ENCODE assay signal across 13 mouse cellular contexts in genomic region chr14:51987177-51987576, GRCm38 (mm10). TPM values are rescaled to one million over a fixed set of nuclear protein-coding genes. Genes with fewer than 3 reads are reported as not detected.
DNase-seq lines count a peak whose midpoint lies in the region; ATAC-seq lines count a peak whose summit lies in the region.
"Had no signal": no experiment of that assay in that cellular context is flagged by ENCODE, and none has a peak within 500 bp of the region (broad histone marks: within the 10 kb centered on the region; RNA-seq: fewer than 3 reads in every experiment).

No protein-coding gene starts in this region.

- no peak overlapping the region for H3K9ac ChIP-seq in heart, embryonic 14.5 days (ENCODE audit: low read length)
- no peak overlapping the region for H3K9ac ChIP-seq in limb, embryonic 15.5 days
- H3K9ac ChIP-seq: midbrain, embryonic 15.5 days had no signal

- H3K9me3 ChIP-seq in heart, embryonic 14.5 days (ENCODE audit: control insufficient read depth, low read length) = no peaks in the 10 kb centered on the region
- H3K9me3 ChIP-seq in heart, embryonic 10.5 days = no peaks in the 10 kb centered on the region
- H3K9me3 ChIP-seq in limb, embryonic 15.5 days = no peaks in the 10 kb centered on the region
- H3K9me3 ChIP-seq: midbrain, embryonic 15.5 days had no signal

- H3K4me2 ChIP-seq in heart, embryonic 14.5 days (ENCODE audit: low read length) = peak overlapping the region; percentile 88; the same call in 1 of the 2 replicates
- H3K4me2 ChIP-seq in limb, embryonic 15.5 days = peak overlapping the region; percentile 65; the same call in 1 of the 2 replicates

- peaks cover 2 to 19% of the 10 kb centered on the region in 2 experiments; a peak in 3 of 4 replicates for H3K4me1 ChIP-seq in heart, embryonic 14.5 days (ENCODE audit: control insufficient read depth in 2 of 2, insufficient read depth in 2 of 2, low read length in 2 of 2)
- H3K4me1 ChIP-seq in heart, embryonic 10.5 days = peaks cover 23% of the 10 kb centered on the region
- peaks cover 45% of the 10 kb centered on the region for H3K4me1 ChIP-seq in limb, embryonic 15.5 days

- peaks cover 53% of the 10 kb centered on the region for H3K36me3 ChIP-seq in heart, embryonic 14.5 days (ENCODE audit: control insufficient read depth, insufficient read depth, low read length)
- peaks cover 50% of the 10 kb centered on the region for H3K36me3 ChIP-seq in heart, embryonic 10.5 days
- H3K36me3 ChIP-seq in limb, embryonic 15.5 days = peaks cover 54% of the 10 kb centered on the region

- WGBS in heart, embryonic 14.5 days = 89% methylated on average over 6 of the region's 6 CpGs
- 91% methylated on average over 6 of the region's 6 CpGs for WGBS in heart, embryonic 10.5 days
- 79% methylated on average over 6 of the region's 6 CpGs for WGBS in limb, embryonic 15.5 days

- H3K27ac ChIP-seq in heart, embryonic 14.5 days (replicated peaks in 1 of 2; ENCODE audit: control insufficient read depth in 1 of 2, insufficient read depth in 1 of 2, low read depth in 2 of 2, low read length in 2 of 2) = peak overlapping the region; percentile 3 to 89; a peak in 1 of 4 replicates
- no peak overlapping the region for H3K27ac ChIP-seq in heart, embryonic 10.5 days
- no peak overlapping the region for H3K27ac ChIP-seq in limb, embryonic 15.5 days

- DNase-seq in heart, embryonic 10.5 days (ENCODE audit: low spot score) = no peak
- DNase-seq in testis, postnatal 10 days (ENCODE audit: low spot score) = peak; percentile 35
- DNase-seq in testis, postnatal 14 days (ENCODE audit: low spot score) = no peak
- DNase-seq in lung, adult 18-20 months = no peak
- no peak for DNase-seq in kidney, postnatal 36 days
- DNase-seq in yolk sac, embryonic 10.5 days (ENCODE audit: low spot score) = no peak
- DNase-seq: cerebellum, adult 8-10 months; gastrocnemius, postnatal 36 days; kidney, adult 9 months had no signal

- H3K27me3 ChIP-seq in heart, embryonic 14.5 days (ENCODE audit: control insufficient read depth, insufficient read depth, low read length) = no peaks in the 10 kb centered on the region
- 0 out of 2 replicates have a peak, but pooled peaks cover 11% of the 10 kb centered on the region for H3K27me3 ChIP-seq in heart, embryonic 10.5 days (ENCODE audit: insufficient read depth, poor library complexity, severe bottlenecking)
- H3K27me3 ChIP-seq in limb, embryonic 15.5 days = no peaks in the 10 kb centered on the region
- H3K27me3 ChIP-seq: midbrain, embryonic 15.5 days had no signal

- ATAC-seq in heart, embryonic 14.5 days (ENCODE audit: insufficient number of reproducible peaks, insufficient read depth, low FRiP score, low read depth) = no peak
- ATAC-seq in limb, embryonic 15.5 days (ENCODE audit: insufficient number of reproducible peaks, low FRiP score, low TSS enrichment, low read depth) = no peak
- ATAC-seq: activated CD4-positive, CD25-positive, alpha-beta regulatory T cell, adult 4 months; midbrain, embryonic 15.5 days had no signal

- H3K4me3 ChIP-seq in heart, embryonic 14.5 days (ENCODE audit: control insufficient read depth in 1 of 2, insufficient read depth in 1 of 2, low read depth in 1 of 2, low read length in 2 of 2) = no peak overlapping the region
- no peak overlapping the region for H3K4me3 ChIP-seq in heart, embryonic 10.5 days
- H3K4me3 ChIP-seq in limb, embryonic 15.5 days = no peak overlapping the region
- H3K4me3 ChIP-seq: midbrain, embryonic 15.5 days had no signal

RNA-seq across cellular contexts. Expression of gene Arhgef40, which starts 2.7 kb away (rescaled TPM):
- 50.6 and 59.6 TPM in 2 replicates for polyA plus RNA-seq in heart, embryonic 14.5 days (2014; fragmentation: Nextera tagmentation; extraction: Ambion mirVana)
- 72.3 and 86.4 TPM in 2 replicates for polyA plus RNA-seq in heart, embryonic 10.5 days (2016; fragmentation: Nextera tagmentation; extraction: Ambion mirVana)
- 126 and 149 TPM in 2 replicates for polyA plus RNA-seq in limb, embryonic 15.5 days (2015; fragmentation: Nextera tagmentation; extraction: Ambion mirVana)
- polyA plus RNA-seq: activated CD4-positive, CD25-positive, alpha-beta regulatory T cell, adult 4 months had no signal

RNA-seq across cellular contexts. Expression of gene Tmem253, which starts 28.3 kb away (rescaled TPM):
- 1.2 and 1.5 TPM in 2 replicates for polyA plus RNA-seq in heart, embryonic 14.5 days (2014; fragmentation: Nextera tagmentation; extraction: Ambion mirVana)
- polyA plus RNA-seq in heart, embryonic 10.5 days (2016; fragmentation: Nextera tagmentation; extraction: Ambion mirVana) = 0.27 and 0.57 TPM in 2 replicates
- polyA plus RNA-seq in limb, embryonic 15.5 days (2015; fragmentation: Nextera tagmentation; extraction: Ambion mirVana) = 0.29 and 0.37 TPM in 2 replicates

RNA-seq across cellular contexts. Expression of gene Zfp219, which starts 33.4 kb away (rescaled TPM):
- polyA plus RNA-seq in heart, embryonic 14.5 days (2014; fragmentation: Nextera tagmentation; extraction: Ambion mirVana) = 19.2 and 19.9 TPM in 2 replicates
- polyA plus RNA-seq in heart, embryonic 10.5 days (2016; fragmentation: Nextera tagmentation; extraction: Ambion mirVana) = 21.5 and 31.1 TPM in 2 replicates
- polyA plus RNA-seq in limb, embryonic 15.5 days (2015; fragmentation: Nextera tagmentation; extraction: Ambion mirVana) = 26.7 and 27.5 TPM in 2 replicates

RNA-seq across cellular contexts. Expression of gene Olfr221, which starts 55.1 kb away (rescaled TPM):
- 0.19 TPM in 1 of 2 replicates, not detected in the other for polyA plus RNA-seq in heart, embryonic 14.5 days (2014; fragmentation: Nextera tagmentation; extraction: Ambion mirVana)
- not detected in 2 replicates for polyA plus RNA-seq in heart, embryonic 10.5 days (2016; fragmentation: Nextera tagmentation; extraction: Ambion mirVana)
- not detected in 2 replicates for polyA plus RNA-seq in limb, embryonic 15.5 days (2015; fragmentation: Nextera tagmentation; extraction: Ambion mirVana)
- polyA plus RNA-seq: activated CD4-positive, CD25-positive, alpha-beta regulatory T cell, adult 4 months; midbrain, embryonic 15.5 days had no signal

Comparison
In these comparisons a context has a peak if more than half of its experiments do, and no peak if none do; other contexts are left out.
1. H3K27ac ChIP-seq: peak in heart, embryonic 14.5 days (2 of 2); none in heart, embryonic 10.5 days (single experiment) and limb, embryonic 15.5 days (single experiment).